Mouse (Mus musculus): ENCODE data around the gene Oas1h. TPM values are rescaled to one million over a fixed set of nuclear protein-coding genes. Genes with fewer than 3 reads are reported as not detected.
A peak's percentile ranks its signal among the peaks of the same experiment; 100 is the strongest.

Oas1h gene
- total RNA-seq (2014; rRNA removed) = not detected in 2 replicates
- polyA plus RNA-seq (2015; fragmentation: Nextera tagmentation; extraction: Ambion mirVana) = not detected in 2 replicates

GRCm38 (mm10) chr5:120861121-120861520, at the start of gene Oas1h:
Gene Oas1h (plus strand): TSS chr5:120861421.
- Histone ChIP-seq H3K4me3 (ENCODE audit: low read length) (no peak within 1 kb of the TSS), H3K4me2 (ENCODE audit: low read depth, low read length) (no peak within 1 kb of the TSS), H3K27ac (no peak within 1 kb of the TSS), H3K9me3 (ENCODE audit: low read length) (no peaks in the 10 kb centered on the region), H3K4me1 (ENCODE audit: insufficient read depth, low read length) (no peaks in the 10 kb centered on the region), H3K27me3 (ENCODE audit: insufficient read depth, low read length) (no peaks in the 10 kb centered on the region), H3K9ac (replicated peaks; ENCODE audit: low read length) (no peak within 1 kb of the TSS), H3K36me3 (ENCODE audit: insufficient read depth, low read length) (no peaks in the 10 kb centered on the region)
- DNase-seq (ENCODE audit: low spot score) (no peak), ATAC-seq (no peak)
- no peak for TF ChIP-seq CTCF (IDR thresholded peaks at IDR 0.05; ENCODE audit: low read depth)
- 50% methylated on average over 4 of the region's 4 CpGs for WGBS

GRCm38 (mm10) chr5:120811951-120812819, 49.0 kb upstream of the Oas1h start, which contains the start of gene Oas1c:
Gene Oas1c (minus strand): TSS chr5:120812514.
- peak within 1 kb of the TSS; percentile 10; the same call in 1 of the 2 replicates for H3K9ac ChIP-seq (replicated peaks; ENCODE audit: low read length)
- H3K4me1 ChIP-seq (ENCODE audit: insufficient read depth, low read length) = no peaks in the 10 kb centered on the region
- no peaks in the 10 kb centered on the region for H3K9me3 ChIP-seq (ENCODE audit: low read length)
- H3K4me2 ChIP-seq (ENCODE audit: low read depth, low read length) = peak within 1 kb of the TSS; percentile 53
- ATAC-seq (peak; percentile 89), DNase-seq (ENCODE audit: low spot score) (peak; percentile 91)
- 7% methylated on average over 18 of the region's 18 CpGs for WGBS
- H3K27me3 ChIP-seq (ENCODE audit: insufficient read depth, low read length) = no peaks in the 10 kb centered on the region
- no peak for TF ChIP-seq CTCF (IDR thresholded peaks at IDR 0.05; ENCODE audit: low read depth)
- H3K36me3 ChIP-seq (ENCODE audit: insufficient read depth, low read length) = no peaks in the 10 kb centered on the region
- peak within 1 kb of the TSS; percentile 76 for H3K27ac ChIP-seq
- peak within 1 kb of the TSS; percentile 31 for H3K4me3 ChIP-seq (ENCODE audit: low read length)

GRCm38 (mm10) chr5:120813023-120813422, 48.2 kb upstream of the Oas1h start:
- Histone ChIP-seq H3K36me3 (ENCODE audit: insufficient read depth, low read length) (no peaks in the 10 kb centered on the region), H3K9me3 (ENCODE audit: low read length) (no peaks in the 10 kb centered on the region), H3K27me3 (ENCODE audit: insufficient read depth, low read length) (no peaks in the 10 kb centered on the region), H3K4me3 (ENCODE audit: low read length) (peak overlapping the region; percentile 31), H3K27ac (no peak overlapping the region), H3K4me2 (ENCODE audit: low read depth, low read length) (peak overlapping the region; percentile 53), H3K9ac (replicated peaks; ENCODE audit: low read length) (peak overlapping the region; percentile 10; the same call in 1 of the 2 replicates), H3K4me1 (ENCODE audit: insufficient read depth, low read length) (no peaks in the 10 kb centered on the region)
- DNase-seq (ENCODE audit: low spot score) (no peak), ATAC-seq (no peak)
- TF ChIP-seq CTCF (IDR thresholded peaks at IDR 0.05; ENCODE audit: low read depth) = no peak
- 83% methylated on average over 6 of the region's 6 CpGs for WGBS

- no peaks in the 10 kb centered on the region for H3K4me1 ChIP-seq (ENCODE audit: insufficient read depth, low read length)
- H3K9ac ChIP-seq (replicated peaks; ENCODE audit: low read length) = no peak overlapping the region
- no peaks in the 10 kb centered on the region for H3K27me3 ChIP-seq (ENCODE audit: insufficient read depth, low read length)
- peaks cover 7% of the 10 kb centered on the region; the same call in 1 of the 2 replicates for H3K9me3 ChIP-seq (ENCODE audit: low read length)
- DNase-seq (ENCODE audit: low spot score) = no peak
- H3K4me2 ChIP-seq (ENCODE audit: low read depth, low read length) = no peak overlapping the region
- ATAC-seq = no peak
- H3K27ac ChIP-seq = no peak overlapping the region
- peak; percentile 57 for TF ChIP-seq CTCF (IDR thresholded peaks at IDR 0.05; ENCODE audit: low read depth)
- WGBS = 66% methylated on average over 3 of the region's 3 CpGs
- no peak overlapping the region for H3K4me3 ChIP-seq (ENCODE audit: low read length)
- no peaks in the 10 kb centered on the region for H3K36me3 ChIP-seq (ENCODE audit: insufficient read depth, low read length)
Observed at GRCm38 (mm10) chr5:120815949-120816348, 45.3 kb upstream of the Oas1h start.

GRCm38 (mm10) chr5:120818999-120819398, 42.2 kb upstream of the Oas1h start:
- TF ChIP-seq CTCF (IDR thresholded peaks at IDR 0.05; ENCODE audit: low read depth) = no peak
- no peak for ATAC-seq
- H3K4me1 ChIP-seq (ENCODE audit: insufficient read depth, low read length) = no peaks in the 10 kb centered on the region
- no peak overlapping the region for H3K9ac ChIP-seq (replicated peaks; ENCODE audit: low read length)
- no peak overlapping the region for H3K4me3 ChIP-seq (ENCODE audit: low read length)
- H3K27me3 ChIP-seq (ENCODE audit: insufficient read depth, low read length) = no peaks in the 10 kb centered on the region
- DNase-seq (ENCODE audit: low spot score) = no peak
- H3K9me3 ChIP-seq (ENCODE audit: low read length) = peaks cover 7% of the 10 kb centered on the region; the same call in 1 of the 2 replicates
- H3K36me3 ChIP-seq (ENCODE audit: insufficient read depth, low read length) = no peaks in the 10 kb centered on the region
- H3K27ac ChIP-seq = no peak overlapping the region
- no peak overlapping the region for H3K4me2 ChIP-seq (ENCODE audit: low read depth, low read length)

- DNase-seq (ENCODE audit: low spot score) (no peak), ATAC-seq (no peak)
- no peak for TF ChIP-seq CTCF (IDR thresholded peaks at IDR 0.05; ENCODE audit: low read depth)
- H3K9me3 ChIP-seq (ENCODE audit: low read length) = no peaks in the 10 kb centered on the region
- no peaks in the 10 kb centered on the region for H3K4me1 ChIP-seq (ENCODE audit: insufficient read depth, low read length)
- no peaks in the 10 kb centered on the region for H3K27me3 ChIP-seq (ENCODE audit: insufficient read depth, low read length)
- H3K4me2 ChIP-seq (ENCODE audit: low read depth, low read length) = no peak overlapping the region
- no peak overlapping the region for H3K4me3 ChIP-seq (ENCODE audit: low read length)
- H3K9ac ChIP-seq (replicated peaks; ENCODE audit: low read length) = no peak overlapping the region
- no peak overlapping the region for H3K27ac ChIP-seq
- no peaks in the 10 kb centered on the region for H3K36me3 ChIP-seq (ENCODE audit: insufficient read depth, low read length)
- WGBS = 77% methylated on average over 4 of the region's 4 CpGs
Observed at GRCm38 (mm10) chr5:120831031-120831430, 30.2 kb upstream of the Oas1h start.

Data from hindbrain, postnatal 0 days (tissue).